Mouse (Mus musculus) forebrain, embryonic 16.5 days (tissue): ENCODE data around the gene B4galt5. TPM values are rescaled to one million over a fixed set of nuclear protein-coding genes. Genes with fewer than 3 reads are reported as not detected.

ENCODE experiments used
- ATAC-seq: fragments of 200-750 bp; cut with Nextera tagmentation; 2 replicates; pipeline ENCODE4 v1.8.0; 2017; ENCODE audit warnings: mild to moderate bottlenecking, moderate library complexity
- H3K27ac ChIP-seq: fragments of 300-500 bp; sonication (generic); 2 replicates; pipeline ENCODE4 v1.5.1; 2014; ENCODE audit warnings: low read length, control low read depth
- H3K27me3 ChIP-seq: fragments of 300-500 bp; sonication (generic); replicated peaks from 2 replicates; pipeline ENCODE4 v1.6.1; 2014; ENCODE audit warnings: low read length; ENCODE audit not compliant: control insufficient read depth, insufficient read depth
- H3K36me3 ChIP-seq: fragments of 300-500 bp; sonication (generic); 2 replicates; pipeline ENCODE4 v1.6.1; 2014; ENCODE audit not compliant: control insufficient read depth, insufficient read depth
- H3K4me1 ChIP-seq: fragments of 300-500 bp; sonication (generic); replicated peaks from 2 replicates; pipeline ENCODE4 v1.6.1; 2014; ENCODE audit warnings: low read length; ENCODE audit not compliant: control insufficient read depth, insufficient read depth
- H3K4me2 ChIP-seq: fragments of 300-500 bp; sonication (generic); 2 replicates; pipeline ENCODE4 v1.6.1; 2014; ENCODE audit warnings: mild to moderate bottlenecking, low read length, control low read depth
- H3K4me3 ChIP-seq: fragments of 300-500 bp; sonication (generic); replicated peaks from 2 replicates; pipeline ENCODE4 v1.5.1; 2014; ENCODE audit warnings: mild to moderate bottlenecking, low read length, control low read depth
- H3K9ac ChIP-seq: fragments of 300-500 bp; sonication (generic); replicated peaks from 2 replicates; pipeline ENCODE4 v1.6.1; 2014; ENCODE audit warnings: low read depth, low read length, control low read depth
- H3K9me3 ChIP-seq: fragments of 300-500 bp; sonication (generic); 2 replicates; pipeline ENCODE4 v1.6.1; 2016; ENCODE audit warnings: low read length; ENCODE audit not compliant: control insufficient read depth
- WGBS: fragments of 180-500 bp; shearing (Covaris S2); extraction: QIAGEN DNeasy Blood & Tissue Kit; methylation state at CpG from one replicate; pipeline ENCODE4 v1.1.7; 2014; 5-methylcytosine and 5-hydroxymethylcytosine counted together
- polyA plus RNA-seq: library from polyadenylated mRNA; unstranded; fragments of >200 nt; fragmentation: Nextera tagmentation; extraction: Ambion mirVana; gene quantifications from 2 replicates; pipeline ENCODE4 v1.2.1, GENCODE M21; 2015

The B4galt5 gene
- polyA plus RNA-seq, 1 experiment from 2014 or later: 12.5 TPM

GRCm38 (mm10) chr2:167378972-167379371 lies 30.0 kb upstream of the B4galt5 start:
- no peaks in the 10 kb centered on the region for H3K9me3 ChIP-seq
- ATAC-seq: no peak
- no peak overlapping the region for H3K9ac ChIP-seq
- H3K27ac ChIP-seq: no peak overlapping the region
- 52% methylated on average over 4 of the region's 4 CpGs for WGBS
- H3K4me3 ChIP-seq: no peak overlapping the region
- no peaks in the 10 kb centered on the region for H3K27me3 ChIP-seq
- no peaks in the 10 kb centered on the region for H3K4me1 ChIP-seq
- H3K36me3 ChIP-seq: no peaks in the 10 kb centered on the region
- no peak overlapping the region for H3K4me2 ChIP-seq

- H3K36me3 ChIP-seq: no peaks in the 10 kb centered on the region
- no peaks in the 10 kb centered on the region for H3K9me3 ChIP-seq
- ATAC-seq: no peak
- peaks cover 6% of the 10 kb centered on the region for H3K4me1 ChIP-seq
- H3K27me3 ChIP-seq: no peaks in the 10 kb centered on the region
- WGBS: 89% methylated on average over 3 of the region's 3 CpGs
- no peak overlapping the region for H3K4me2 ChIP-seq
- no peak overlapping the region for H3K4me3 ChIP-seq
- no peak overlapping the region for H3K9ac ChIP-seq
- H3K27ac ChIP-seq: no peak overlapping the region
These were observed 28.7 kb upstream of the B4galt5 start for GRCm38 (mm10) chr2:167377697-167378096.

GRCm38 (mm10) chr2:167376160-167376564 lies 27.2 kb upstream of the B4galt5 start:
- H3K9me3 ChIP-seq: no peaks in the 10 kb centered on the region
- no peaks in the 10 kb centered on the region for H3K27me3 ChIP-seq
- no peaks in the 10 kb centered on the region for H3K36me3 ChIP-seq
- H3K4me1 ChIP-seq: peaks cover 6% of the 10 kb centered on the region
- H3K9ac ChIP-seq: no peak overlapping the region
- H3K4me2 ChIP-seq: no peak overlapping the region
- ATAC-seq: no peak
- no peak overlapping the region for H3K4me3 ChIP-seq
- H3K27ac ChIP-seq: no peak overlapping the region
- WGBS: 80% methylated on average over 8 of the region's 8 CpGs

GRCm38 (mm10) chr2:167375688-167376087 lies 26.7 kb upstream of the B4galt5 start:
- no peaks in the 10 kb centered on the region for H3K36me3 ChIP-seq

GRCm38 (mm10) chr2:167375135-167375534 lies 26.2 kb upstream of the B4galt5 start:
- peaks cover 6% of the 10 kb centered on the region for H3K4me1 ChIP-seq
- no peak for ATAC-seq
- no peak overlapping the region for H3K9ac ChIP-seq
- no peaks in the 10 kb centered on the region for H3K36me3 ChIP-seq
- no peak overlapping the region for H3K27ac ChIP-seq
- H3K9me3 ChIP-seq: no peaks in the 10 kb centered on the region
- no peak overlapping the region for H3K4me3 ChIP-seq
- H3K4me2 ChIP-seq: no peak overlapping the region
- 87% methylated on average over 9 of the region's 9 CpGs for WGBS
- H3K27me3 ChIP-seq: no peaks in the 10 kb centered on the region

More at GRCm38 (mm10) chr2:167375688-167376087, 26.7 kb upstream of the B4galt5 start:
- no peak overlapping the region for H3K4me2 ChIP-seq
- H3K27ac ChIP-seq: no peak overlapping the region
- H3K4me3 ChIP-seq: no peak overlapping the region
- peaks cover 6% of the 10 kb centered on the region for H3K4me1 ChIP-seq
- no peaks in the 10 kb centered on the region for H3K9me3 ChIP-seq
- no peaks in the 10 kb centered on the region for H3K27me3 ChIP-seq
- WGBS: 97% methylated on average over 5 of the region's 5 CpGs
- no peak for ATAC-seq
- H3K9ac ChIP-seq: no peak overlapping the region

- Histone ChIP-seq H3K27me3 (no peaks in the 10 kb centered on the region), H3K4me2 (no peak overlapping the region), H3K36me3 (no peaks in the 10 kb centered on the region), H3K4me3 (no peak overlapping the region), H3K27ac (no peak overlapping the region), H3K4me1 (peaks cover 6% of the 10 kb centered on the region), H3K9me3 (no peaks in the 10 kb centered on the region), H3K9ac (no peak overlapping the region)
- 93% methylated on average over 12 of the region's 12 CpGs for WGBS
- no peak for ATAC-seq
These were observed 25.3 kb upstream of the B4galt5 start for GRCm38 (mm10) chr2:167374191-167374805.

GRCm38 (mm10) chr2:167373266-167373665 lies 24.3 kb upstream of the B4galt5 start:
- no peak overlapping the region for H3K27ac ChIP-seq
- no peaks in the 10 kb centered on the region for H3K9me3 ChIP-seq
- no peak for ATAC-seq
- H3K27me3 ChIP-seq: no peaks in the 10 kb centered on the region
- no peak overlapping the region for H3K9ac ChIP-seq
- WGBS: 59% methylated on average over 5 of the region's 5 CpGs
- no peak overlapping the region for H3K4me2 ChIP-seq
- peaks cover 6% of the 10 kb centered on the region for H3K4me1 ChIP-seq
- no peak overlapping the region for H3K4me3 ChIP-seq
- H3K36me3 ChIP-seq: no peaks in the 10 kb centered on the region

GRCm38 (mm10) chr2:167371506-167371905 lies 22.5 kb upstream of the B4galt5 start:
- no peaks in the 10 kb centered on the region for H3K27me3 ChIP-seq
- H3K4me2 ChIP-seq: no peak overlapping the region
- no peak overlapping the region for H3K4me3 ChIP-seq
- no peaks in the 10 kb centered on the region for H3K9me3 ChIP-seq
- no peaks in the 10 kb centered on the region for H3K36me3 ChIP-seq
- no peak overlapping the region for H3K9ac ChIP-seq
- no peak overlapping the region for H3K27ac ChIP-seq
- WGBS: 88% methylated on average over 2 of the region's 2 CpGs
- H3K4me1 ChIP-seq: peaks cover 6% of the 10 kb centered on the region
- ATAC-seq: no peak

- ATAC-seq: no peak
- H3K27ac ChIP-seq: no peak overlapping the region
- no peak overlapping the region for H3K4me2 ChIP-seq
- no peak overlapping the region for H3K4me3 ChIP-seq
- H3K9ac ChIP-seq: no peak overlapping the region
- WGBS: 77% methylated on average over 9 of the region's 9 CpGs
- H3K9me3 ChIP-seq: no peaks in the 10 kb centered on the region
- no peaks in the 10 kb centered on the region for H3K27me3 ChIP-seq
- H3K4me1 ChIP-seq: peaks cover 4% of the 10 kb centered on the region
- H3K36me3 ChIP-seq: no peaks in the 10 kb centered on the region
These were observed 19.3 kb upstream of the B4galt5 start for GRCm38 (mm10) chr2:167368328-167368727.

- Histone ChIP-seq H3K9me3 (no peaks in the 10 kb centered on the region), H3K4me2 (no peak overlapping the region), H3K4me1 (no peaks in the 10 kb centered on the region), H3K4me3 (no peak overlapping the region), H3K27ac (no peak overlapping the region), H3K36me3 (no peaks in the 10 kb centered on the region), H3K27me3 (no peaks in the 10 kb centered on the region), H3K9ac (no peak overlapping the region)
- ATAC-seq: no peak
- 61% methylated on average over 20 of the region's 20 CpGs for WGBS
These were observed 18.8 kb upstream of the B4galt5 start for GRCm38 (mm10) chr2:167367777-167368281.
